Mouse (Mus musculus) cerebellum, adult 2 months (tissue): ENCODE data around the gene Cd6. TPM values are rescaled to one million over a fixed set of nuclear protein-coding genes. Genes with fewer than 3 reads are reported as not detected.

Experiments
- DNase-seq, 2 experiments: peaks; one replicate each; pipeline ENCODE4 v3.0.0; 2021
- H3K27ac ChIP-seq: fragments of 200-500 bp; 2 replicates; pipeline ENCODE4 v1.5.1; 2012; ENCODE audit warnings: low read length, control low read depth, inconsistent platforms; ENCODE audit not compliant: insufficient read depth
- H3K27me3 ChIP-seq: fragments of 200-500 bp; 2 replicates; pipeline ENCODE4 v1.6.1; 2012; ENCODE audit warnings: inconsistent platforms, mild to moderate bottlenecking, low read length, moderate library complexity; ENCODE audit not compliant: control insufficient read depth, insufficient read depth
- H3K4me1 ChIP-seq: fragments of 200-500 bp; 2 replicates; pipeline ENCODE4 v1.6.1; 2011; ENCODE audit warnings: low read length; ENCODE audit not compliant: control insufficient read depth, insufficient read depth
- H3K4me3 ChIP-seq: fragments of 200-500 bp; replicated peaks from 2 replicates; pipeline ENCODE3; 2011; ENCODE audit warnings: mild to moderate bottlenecking, low read depth, low read length, control low read depth; ENCODE audit not compliant: insufficient read depth
- CTCF ChIP-seq: fragments of 200-500 bp; IDR thresholded peaks from 2 replicates; pipeline ENCODE4 v1.5.1; 2011; ENCODE audit warnings: low read depth, mild to moderate bottlenecking, control low read depth, low read length, moderate library complexity, borderline replicate concordance; ENCODE audit not compliant: insufficient read depth
- POLR2A ChIP-seq: fragments of 200-500 bp; IDR thresholded peaks from 2 replicates; pipeline ENCODE4 v1.6.1; 2011; ENCODE audit warnings: low read length, control low read depth, borderline replicate concordance; ENCODE audit not compliant: insufficient read depth
- WGBS: fragments of 180-500 bp; shearing (Covaris S2); methylation state at CpG from one replicate; pipeline ENCODE4 v1.1.7; 2018; 5-methylcytosine and 5-hydroxymethylcytosine counted together
- polyA plus RNA-seq: library from polyadenylated mRNA; depleted of rRNA; stranded (reverse); fragments of >200 nt; gene quantifications from 2 replicates; pipeline ENCODE4 v1.2.3, GENCODE M21; 2012

Cd6 gene
- polyA plus RNA-seq, 1 experiment = 0.10 TPM

GRCm38 (mm10) chr19:10844206-10844605 lies 14.3 kb upstream of the Cd6 start:
- H3K27ac ChIP-seq = no peak overlapping the region
- no peak overlapping the region for H3K4me3 ChIP-seq
- H3K27me3 ChIP-seq = no peaks in the 10 kb centered on the region
- peaks cover 3% of the 10 kb centered on the region for H3K4me1 ChIP-seq
- TF ChIP-seq POLR2A (no peak), CTCF (no peak)
- DNase-seq = no peak
- 96% methylated on average over 5 of the region's 5 CpGs for WGBS

- TF ChIP-seq POLR2A = no peak
- TF ChIP-seq CTCF = no peak
- no peak for DNase-seq
- Histone ChIP-seq H3K27ac (no peak overlapping the region), H3K27me3 (no peaks in the 10 kb centered on the region), H3K4me3 (no peak overlapping the region), H3K4me1 (peaks cover 3% of the 10 kb centered on the region)
- 62% methylated on average over 24 of the region's 24 CpGs for WGBS
Observed at GRCm38 (mm10) chr19:10842914-10843313, 13.1 kb upstream of the Cd6 start.

GRCm38 (mm10) chr19:10841721-10842626 lies 12.1 kb upstream of the Cd6 start:
- TF ChIP-seq CTCF (no peak), POLR2A (no peak)
- DNase-seq = no peak
- Histone ChIP-seq H3K4me1 (peaks cover 3% of the 10 kb centered on the region), H3K4me3 (no peak overlapping the region), H3K27me3 (no peaks in the 10 kb centered on the region), H3K27ac (no peak overlapping the region)
- 68% methylated on average over 16 of the region's 16 CpGs for WGBS

- DNase-seq = no peak
- TF ChIP-seq POLR2A = no peak
- no peak for TF ChIP-seq CTCF
- Histone ChIP-seq H3K27ac (no peak within 1 kb of the TSS), H3K27me3 (no peaks in the 10 kb centered on the region), H3K4me3 (no peak within 1 kb of the TSS), H3K4me1 (peaks cover 3% of the 10 kb centered on the region; the same call in 1 of the 2 replicates)
- WGBS = 87% methylated on average over 15 of the region's 15 CpGs
Observed at GRCm38 (mm10) chr19:10839010-10839892, 9.4 kb upstream of the Cd6 start, which contains the start of gene Slc15a3. Gene Slc15a3 (plus strand): TSS chr19:10839727.

GRCm38 (mm10) chr19:10835671-10836070 lies 5.8 kb upstream of the Cd6 start:
- WGBS = 81% methylated on average over 3 of the region's 3 CpGs
- Histone ChIP-seq H3K4me3 (no peak overlapping the region), H3K27ac (no peak overlapping the region), H3K27me3 (no peaks in the 10 kb centered on the region), H3K4me1 (peaks cover 6% of the 10 kb centered on the region; the same call in 1 of the 2 replicates)
- no peak for DNase-seq
- TF ChIP-seq POLR2A (no peak), CTCF (no peak)

GRCm38 (mm10) chr19:10833611-10834010 lies 3.8 kb upstream of the Cd6 start:
- 89% methylated on average over 3 of the region's 3 CpGs for WGBS
- peaks cover 6% of the 10 kb centered on the region; the same call in 1 of the 2 replicates for H3K4me1 ChIP-seq
- no peaks in the 10 kb centered on the region for H3K27me3 ChIP-seq
- H3K4me3 ChIP-seq = no peak overlapping the region
- DNase-seq = no peak
- H3K27ac ChIP-seq = no peak overlapping the region
- TF ChIP-seq CTCF (no peak), POLR2A (no peak)

- Histone ChIP-seq H3K4me3 (no peak overlapping the region), H3K27ac (no peak overlapping the region), H3K27me3 (no peaks in the 10 kb centered on the region), H3K4me1 (peaks cover 6% of the 10 kb centered on the region; the same call in 1 of the 2 replicates)
- WGBS = 34% methylated on average over 3 of the region's 3 CpGs
- DNase-seq = no peak
- TF ChIP-seq CTCF (no peak), POLR2A (no peak)
Observed at GRCm38 (mm10) chr19:10832030-10832429, 2.2 kb upstream of the Cd6 start.

GRCm38 (mm10) chr19:10831424-10831823 lies 1.6 kb upstream of the Cd6 start:
- peak; percentile 50 for TF ChIP-seq CTCF
- TF ChIP-seq POLR2A = no peak
- peak; percentile 54 to 56 for DNase-seq
- WGBS = 14% methylated on average over 5 of the region's 5 CpGs
- H3K27me3 ChIP-seq = no peaks in the 10 kb centered on the region
- H3K27ac ChIP-seq = no peak overlapping the region
- peaks cover 6% of the 10 kb centered on the region; the same call in 1 of the 2 replicates for H3K4me1 ChIP-seq
- no peak overlapping the region for H3K4me3 ChIP-seq
